Mouse (Mus musculus): Measurements from ENCODE around the gene Tom1l1. TPM values are rescaled to one million over a fixed set of nuclear protein-coding genes. Genes with fewer than 3 reads are reported as not detected.

The Tom1l1 gene
- polyA plus RNA-seq, 1 experiment: 2.6 TPM

GRCm38 (mm10) chr11:90664345-90664986 lies 23.7 kb downstream of the Tom1l1 start:
- no peaks in the 10 kb centered on the region for H3K4me1 ChIP-seq (replicated peaks; ENCODE audit: control insufficient read depth, insufficient read depth, low read length)
- H3K4me3 ChIP-seq (ENCODE audit: control insufficient read depth, insufficient read depth, low read length): no peak overlapping the region
- TF ChIP-seq CTCF (IDR thresholded peaks at IDR 0.05; ENCODE audit: borderline replicate concordance, control insufficient read depth, extremely low read depth, insufficient read depth, low read length, poor library complexity): no peak
- no peak for TF ChIP-seq POLR2A (IDR thresholded peaks at IDR 0.05; ENCODE audit: control insufficient read depth, extremely low read depth, insufficient read depth, low read length, poor library complexity)
- H3K27ac ChIP-seq (ENCODE audit: control insufficient read depth, insufficient read depth, low read length): no peak overlapping the region
- 38% methylated on average over 8 of the region's 8 CpGs for WGBS
- no peaks in the 10 kb centered on the region for H3K27me3 ChIP-seq (ENCODE audit: control insufficient read depth, insufficient read depth, low read length)
- DNase-seq: no peak
- H3K36me3 ChIP-seq (ENCODE audit: control insufficient read depth, insufficient read depth, low read length): no peaks in the 10 kb centered on the region

GRCm38 (mm10) chr11:90663618-90664297 lies 24.4 kb downstream of the Tom1l1 start:
- no peak for DNase-seq
- H3K36me3 ChIP-seq (ENCODE audit: control insufficient read depth, insufficient read depth, low read length): no peaks in the 10 kb centered on the region
- no peak overlapping the region for H3K4me3 ChIP-seq (ENCODE audit: control insufficient read depth, insufficient read depth, low read length)
- no peak overlapping the region for H3K27ac ChIP-seq (ENCODE audit: control insufficient read depth, insufficient read depth, low read length)
- H3K4me1 ChIP-seq (replicated peaks; ENCODE audit: control insufficient read depth, insufficient read depth, low read length): no peaks in the 10 kb centered on the region
- no peak for TF ChIP-seq CTCF (IDR thresholded peaks at IDR 0.05; ENCODE audit: borderline replicate concordance, control insufficient read depth, extremely low read depth, insufficient read depth, low read length, poor library complexity)
- no peak for TF ChIP-seq POLR2A (IDR thresholded peaks at IDR 0.05; ENCODE audit: control insufficient read depth, extremely low read depth, insufficient read depth, low read length, poor library complexity)
- 68% methylated on average over 5 of the region's 5 CpGs for WGBS
- H3K27me3 ChIP-seq (ENCODE audit: control insufficient read depth, insufficient read depth, low read length): no peaks in the 10 kb centered on the region

- Histone ChIP-seq H3K4me3 (ENCODE audit: control insufficient read depth, insufficient read depth, low read length) (no peak overlapping the region), H3K36me3 (ENCODE audit: control insufficient read depth, insufficient read depth, low read length) (no peaks in the 10 kb centered on the region), H3K27ac (ENCODE audit: control insufficient read depth, insufficient read depth, low read length) (no peak overlapping the region), H3K4me1 (replicated peaks; ENCODE audit: control insufficient read depth, insufficient read depth, low read length) (no peaks in the 10 kb centered on the region), H3K27me3 (ENCODE audit: control insufficient read depth, insufficient read depth, low read length) (no peaks in the 10 kb centered on the region)
- WGBS: 94% methylated on average over 3 of the region's 3 CpGs
- no peak for TF ChIP-seq CTCF (IDR thresholded peaks at IDR 0.05; ENCODE audit: borderline replicate concordance, control insufficient read depth, extremely low read depth, insufficient read depth, low read length, poor library complexity)
- TF ChIP-seq POLR2A (IDR thresholded peaks at IDR 0.05; ENCODE audit: control insufficient read depth, extremely low read depth, insufficient read depth, low read length, poor library complexity): no peak
- no peak for DNase-seq
Measured at GRCm38 (mm10) chr11:90663052-90663451, 25.1 kb downstream of the Tom1l1 start.

GRCm38 (mm10) chr11:90660662-90661061 lies 27.5 kb downstream of the Tom1l1 start:
- no peak for TF ChIP-seq CTCF (IDR thresholded peaks at IDR 0.05; ENCODE audit: borderline replicate concordance, control insufficient read depth, extremely low read depth, insufficient read depth, low read length, poor library complexity)
- TF ChIP-seq POLR2A (IDR thresholded peaks at IDR 0.05; ENCODE audit: control insufficient read depth, extremely low read depth, insufficient read depth, low read length, poor library complexity): no peak

GRCm38 (mm10) chr11:90657527-90657926 lies 30.6 kb downstream of the Tom1l1 start:
- DNase-seq: no peak
- Histone ChIP-seq H3K4me1 (replicated peaks; ENCODE audit: control insufficient read depth, insufficient read depth, low read length) (no peaks in the 10 kb centered on the region), H3K36me3 (ENCODE audit: control insufficient read depth, insufficient read depth, low read length) (no peaks in the 10 kb centered on the region), H3K4me3 (ENCODE audit: control insufficient read depth, insufficient read depth, low read length) (no peak overlapping the region), H3K27ac (ENCODE audit: control insufficient read depth, insufficient read depth, low read length) (no peak overlapping the region), H3K27me3 (ENCODE audit: control insufficient read depth, insufficient read depth, low read length) (no peaks in the 10 kb centered on the region)
- no peak for TF ChIP-seq POLR2A (IDR thresholded peaks at IDR 0.05; ENCODE audit: control insufficient read depth, extremely low read depth, insufficient read depth, low read length, poor library complexity)
- no peak for TF ChIP-seq CTCF (IDR thresholded peaks at IDR 0.05; ENCODE audit: borderline replicate concordance, control insufficient read depth, extremely low read depth, insufficient read depth, low read length, poor library complexity)
- WGBS: 97% methylated on average over 12 of the region's 12 CpGs

More at GRCm38 (mm10) chr11:90660662-90661061, 27.5 kb downstream of the Tom1l1 start:
- Histone ChIP-seq H3K27ac (ENCODE audit: control insufficient read depth, insufficient read depth, low read length) (no peak overlapping the region), H3K27me3 (ENCODE audit: control insufficient read depth, insufficient read depth, low read length) (no peaks in the 10 kb centered on the region), H3K4me1 (replicated peaks; ENCODE audit: control insufficient read depth, insufficient read depth, low read length) (no peaks in the 10 kb centered on the region), H3K36me3 (ENCODE audit: control insufficient read depth, insufficient read depth, low read length) (no peaks in the 10 kb centered on the region), H3K4me3 (ENCODE audit: control insufficient read depth, insufficient read depth, low read length) (no peak overlapping the region)
- DNase-seq: no peak
- WGBS: 95% methylated on average over 4 of the region's 4 CpGs

- H3K36me3 ChIP-seq (ENCODE audit: control insufficient read depth, insufficient read depth, low read length): peaks cover 6% of the 10 kb centered on the region
- TF ChIP-seq CTCF (IDR thresholded peaks at IDR 0.05; ENCODE audit: borderline replicate concordance, control insufficient read depth, extremely low read depth, insufficient read depth, low read length, poor library complexity) (no peak), POLR2A (IDR thresholded peaks at IDR 0.05; ENCODE audit: control insufficient read depth, extremely low read depth, insufficient read depth, low read length, poor library complexity) (no peak)
- no peaks in the 10 kb centered on the region for H3K27me3 ChIP-seq (ENCODE audit: control insufficient read depth, insufficient read depth, low read length)
- no peak overlapping the region for H3K4me3 ChIP-seq (ENCODE audit: control insufficient read depth, insufficient read depth, low read length)
- no peak overlapping the region for H3K27ac ChIP-seq (ENCODE audit: control insufficient read depth, insufficient read depth, low read length)
- DNase-seq: no peak
- H3K4me1 ChIP-seq (replicated peaks; ENCODE audit: control insufficient read depth, insufficient read depth, low read length): no peaks in the 10 kb centered on the region
- 97% methylated on average over 4 of the region's 4 CpGs for WGBS
Measured at GRCm38 (mm10) chr11:90652603-90653002, 35.6 kb downstream of the Tom1l1 start.
